Comparison of ENCODE assay signal across 15 mouse cellular contexts in genomic region chr6:87846813-87847212, GRCm38 (mm10). TPM values are rescaled to one million over a fixed set of nuclear protein-coding genes. Genes with fewer than 3 reads are reported as not detected.
DNase-seq lines count a peak whose midpoint lies in the region; ATAC-seq and TF ChIP-seq lines count a peak whose summit lies in the region.
"Had no signal": no experiment of that assay in that cellular context is flagged by ENCODE, and none has a peak within 500 bp of the region (broad histone marks: within the 10 kb centered on the region; RNA-seq: fewer than 3 reads in every experiment).

No protein-coding gene starts in this region.

- peaks cover 12% of the 10 kb centered on the region for H3K4me1 ChIP-seq in forebrain, embryonic 14.5 days (ENCODE audit: control insufficient read depth, insufficient read depth, low read length)
- peaks cover 37% of the 10 kb centered on the region for H3K4me1 ChIP-seq in forebrain, embryonic 10.5 days
- H3K4me1 ChIP-seq in liver, adult 2 months (ENCODE audit: control insufficient read depth, insufficient read depth, low read length): peaks cover 13% of the 10 kb centered on the region
- peaks cover 23% of the 10 kb centered on the region for H3K4me1 ChIP-seq in liver, embryonic 16.5 days (ENCODE audit: control insufficient read depth, low read depth, low read length)

- no peak overlapping the region for H3K27ac ChIP-seq in forebrain, embryonic 14.5 days (ENCODE audit: low read depth, low read length)
- H3K27ac ChIP-seq in forebrain, embryonic 10.5 days: no peak overlapping the region
- no peak overlapping the region for H3K27ac ChIP-seq in liver, adult 2 months (replicated peaks; ENCODE audit: insufficient read depth, low read depth, low read length)
- peak overlapping the region; percentile 45; the same call in 1 of the 2 replicates for H3K27ac ChIP-seq in liver, embryonic 16.5 days (ENCODE audit: low read length)
- H3K27ac ChIP-seq: intestine, embryonic 15.5 days; macrophage had no signal

- no peak for DNase-seq in forebrain, embryonic 14.5 days (ENCODE audit: low spot score)
- DNase-seq in forebrain, embryonic 10.5 days (ENCODE audit: extremely low spot score, low spot score): no peak
- peak; percentile 92 for DNase-seq in liver, adult 2 months (ENCODE audit: extremely low read depth, low read depth, low spot score)
- DNase-seq in liver: no peak
- peak; percentile 66 for DNase-seq in NIH3T3 (ENCODE audit: low read depth)
- DNase-seq in retina, postnatal 1 day: no peak
- no peak for DNase-seq in layer of hippocampus, adult 9-11 months
- DNase-seq: B cell, adult 2 months; cerebellum, adult 9-11 months; heart, postnatal 14 days; layer of hippocampus, postnatal 36 days; thymus, adult 2 months had no signal

- H3K9ac ChIP-seq in forebrain, embryonic 14.5 days (ENCODE audit: low read length): 0 out of 2 replicates have a peak overlapping the region, but pooled peaks have one; percentile 25
- H3K9ac ChIP-seq in liver, adult 2 months (ENCODE audit: low read depth, low read length): no peak overlapping the region
- H3K9ac ChIP-seq in liver, embryonic 16.5 days (ENCODE audit: low read depth, low read length): peak overlapping the region; percentile 38; the same call in 1 of the 2 replicates
- H3K9ac ChIP-seq: intestine, embryonic 15.5 days had no signal

- 85% methylated on average over 1 of the region's 1 CpGs for WGBS in forebrain, embryonic 14.5 days
- WGBS in forebrain, embryonic 10.5 days: 89% methylated on average over 1 of the region's 1 CpGs
- WGBS in liver, adult 2 months: 34% methylated on average over 1 of the region's 1 CpGs
- WGBS in liver, embryonic 16.5 days (ENCODE audit: insufficient replicate concordance): 66% methylated on average over 1 of the region's 1 CpGs

- no peak for TF ChIP-seq POLR2A in liver, adult 2 months (IDR thresholded peaks at IDR 0.05; ENCODE audit: extremely low read depth, insufficient read depth, low read length)

- H3K79me2 ChIP-seq in liver, adult 2 months (ENCODE audit: control insufficient read depth, insufficient read depth, low read length): peaks cover 28% of the 10 kb centered on the region

- peaks cover 36% of the 10 kb centered on the region for H3K36me3 ChIP-seq in forebrain, embryonic 14.5 days (ENCODE audit: control insufficient read depth, insufficient read depth, low read length)
- H3K36me3 ChIP-seq in forebrain, embryonic 10.5 days (replicated peaks): peaks cover 71% of the 10 kb centered on the region
- peaks cover 45% of the 10 kb centered on the region for H3K36me3 ChIP-seq in liver, adult 2 months (ENCODE audit: control insufficient read depth, insufficient read depth, low read length)
- peaks cover 55% of the 10 kb centered on the region for H3K36me3 ChIP-seq in liver, embryonic 16.5 days (ENCODE audit: control insufficient read depth, insufficient read depth)

- H3K4me2 ChIP-seq in forebrain, embryonic 14.5 days (ENCODE audit: low read length): no peak overlapping the region
- peak overlapping the region; percentile 4; the same call in 1 of the 2 replicates for H3K4me2 ChIP-seq in liver, embryonic 16.5 days (ENCODE audit: low read depth, low read length)
- H3K4me2 ChIP-seq: intestine, embryonic 15.5 days had no signal

- no peaks in the 10 kb centered on the region for H3K9me3 ChIP-seq in forebrain, embryonic 14.5 days (replicated peaks; ENCODE audit: control insufficient read depth, low read length)
- H3K9me3 ChIP-seq in forebrain, embryonic 10.5 days: no peaks in the 10 kb centered on the region
- no peaks in the 10 kb centered on the region for H3K9me3 ChIP-seq in liver, embryonic 16.5 days (replicated peaks; ENCODE audit: control insufficient read depth, low read length)
- H3K9me3 ChIP-seq: intestine, embryonic 15.5 days had no signal

- TF ChIP-seq CTCF in liver, adult 2 months (IDR thresholded peaks at IDR 0.05; ENCODE audit: low read depth, low read length): no peak

- no peak for ATAC-seq in forebrain, embryonic 14.5 days
- ATAC-seq in liver, embryonic 16.5 days (ENCODE audit: low read depth): no peak
- ATAC-seq: intestine, embryonic 15.5 days had no signal

- H3K27me3 ChIP-seq in forebrain, embryonic 14.5 days (replicated peaks; ENCODE audit: control insufficient read depth, insufficient read depth, low read length): no peaks in the 10 kb centered on the region
- no peaks in the 10 kb centered on the region for H3K27me3 ChIP-seq in forebrain, embryonic 10.5 days (ENCODE audit: poor library complexity, severe bottlenecking)
- no peaks in the 10 kb centered on the region for H3K27me3 ChIP-seq in liver, adult 2 months (ENCODE audit: control insufficient read depth, insufficient read depth, low read length)
- no peaks in the 10 kb centered on the region for H3K27me3 ChIP-seq in liver, embryonic 16.5 days (ENCODE audit: control insufficient read depth, insufficient read depth, low read depth, low read length)
- H3K27me3 ChIP-seq: intestine, embryonic 15.5 days had no signal

- H3K4me3 ChIP-seq in forebrain, embryonic 14.5 days (ENCODE audit: low read depth, low read length): no peak overlapping the region
- no peak overlapping the region for H3K4me3 ChIP-seq in forebrain, embryonic 10.5 days
- H3K4me3 ChIP-seq in liver, adult 2 months (ENCODE audit: insufficient read depth, low read depth, low read length): no peak overlapping the region
- H3K4me3 ChIP-seq in liver, embryonic 16.5 days (ENCODE audit: low read depth, low read length): no peak overlapping the region
- H3K4me3 ChIP-seq: intestine, embryonic 15.5 days had no signal

RNA-seq across cellular contexts. Expression of gene Cnbp, which starts 4.1 kb away (rescaled TPM):
- 808 and 818 TPM in 2 replicates for polyA plus RNA-seq in forebrain, embryonic 14.5 days (2014; fragmentation: Nextera tagmentation; extraction: Ambion mirVana)
- polyA plus RNA-seq in forebrain, embryonic 10.5 days (2016; fragmentation: Nextera tagmentation; extraction: Ambion mirVana): 1,473 and 1,500 TPM in 2 replicates
- 271 and 286 TPM in 2 replicates for total RNA-seq in liver, adult 2 months (2014; rRNA removed)
- polyA plus RNA-seq in liver, adult 2 months (2012; rRNA removed): 165 and 177 TPM in 2 replicates
- 486 and 530 TPM in 2 replicates for polyA plus RNA-seq in liver, embryonic 16.5 days (2015; fragmentation: Nextera tagmentation; extraction: Ambion mirVana)

RNA-seq across cellular contexts. Expression of gene Isy1, which starts 8.2 kb away (rescaled TPM):
- polyA plus RNA-seq in forebrain, embryonic 14.5 days (2014; fragmentation: Nextera tagmentation; extraction: Ambion mirVana): 34.1 and 37.8 TPM in 2 replicates
- 76.4 and 78.6 TPM in 2 replicates for polyA plus RNA-seq in forebrain, embryonic 10.5 days (2016; fragmentation: Nextera tagmentation; extraction: Ambion mirVana)
- 18.6 and 22.8 TPM in 2 replicates for total RNA-seq in liver, adult 2 months (2014; rRNA removed)
- 5.6 and 6.8 TPM in 2 replicates for polyA plus RNA-seq in liver, adult 2 months (2012; rRNA removed)
- polyA plus RNA-seq in liver, embryonic 16.5 days (2015; fragmentation: Nextera tagmentation; extraction: Ambion mirVana): 17.5 and 24.2 TPM in 2 replicates

RNA-seq across cellular contexts. Expression of gene Gm45140, which starts 11.2 kb away (rescaled TPM):
- polyA plus RNA-seq in forebrain, embryonic 14.5 days (2014; fragmentation: Nextera tagmentation; extraction: Ambion mirVana): 1.2 and 2.4 TPM in 2 replicates
- 2.1 TPM in 2 replicates for polyA plus RNA-seq in forebrain, embryonic 10.5 days (2016; fragmentation: Nextera tagmentation; extraction: Ambion mirVana)
- total RNA-seq in liver, adult 2 months (2014; rRNA removed): 1.0 and 1.1 TPM in 2 replicates
- polyA plus RNA-seq in liver, adult 2 months (2012; rRNA removed): 0.51 and 0.98 TPM in 2 replicates
- 4.5 and 4.6 TPM in 2 replicates for polyA plus RNA-seq in liver, embryonic 16.5 days (2015; fragmentation: Nextera tagmentation; extraction: Ambion mirVana)

RNA-seq across cellular contexts. Expression of gene Rab43, which starts 34.8 kb away (rescaled TPM):
- polyA plus RNA-seq in forebrain, embryonic 14.5 days (2014; fragmentation: Nextera tagmentation; extraction: Ambion mirVana): 3.8 and 4.9 TPM in 2 replicates
- 4.6 and 6.6 TPM in 2 replicates for polyA plus RNA-seq in forebrain, embryonic 10.5 days (2016; fragmentation: Nextera tagmentation; extraction: Ambion mirVana)
- 63.0 and 71.9 TPM in 2 replicates for total RNA-seq in liver, adult 2 months (2014; rRNA removed)
- 106 and 139 TPM in 2 replicates for polyA plus RNA-seq in liver, adult 2 months (2012; rRNA removed)
- 32.4 and 34.8 TPM in 2 replicates for polyA plus RNA-seq in liver, embryonic 16.5 days (2015; fragmentation: Nextera tagmentation; extraction: Ambion mirVana)

RNA-seq across cellular contexts. Expression of gene Copg1, which starts 40.8 kb away (rescaled TPM):
- polyA plus RNA-seq in forebrain, embryonic 14.5 days (2014; fragmentation: Nextera tagmentation; extraction: Ambion mirVana): 148 and 158 TPM in 2 replicates
- polyA plus RNA-seq in forebrain, embryonic 10.5 days (2016; fragmentation: Nextera tagmentation; extraction: Ambion mirVana): 152 and 155 TPM in 2 replicates
- 41.1 and 57.2 TPM in 2 replicates for total RNA-seq in liver, adult 2 months (2014; rRNA removed)
- polyA plus RNA-seq in liver, adult 2 months (2012; rRNA removed): 19.5 and 21.5 TPM in 2 replicates
- 58.1 and 59.3 TPM in 2 replicates for polyA plus RNA-seq in liver, embryonic 16.5 days (2015; fragmentation: Nextera tagmentation; extraction: Ambion mirVana)

Comparison
In these comparisons a context has a peak if more than half of its experiments do, and no peak if none do; other contexts are left out.
1. DNase-seq: peak in liver, adult 2 months (single experiment) and NIH3T3 (single experiment); none in forebrain, embryonic 14.5 days (single experiment), forebrain, embryonic 10.5 days (single experiment), liver (single experiment), retina, postnatal 1 day (single experiment) and layer of hippocampus, adult 9-11 months (single experiment).